Mouse (Mus musculus) embryonic facial prominence, embryonic 11.5 days (tissue): ENCODE data around the gene Sirpa. TPM values are rescaled to one million over a fixed set of nuclear protein-coding genes. Genes with fewer than 3 reads are reported as not detected.

Experiments
- ATAC-seq: fragments of 200-750 bp; cut with Nextera tagmentation; replicated peaks from 2 replicates; pipeline ENCODE4 v1.8.0; 2017; ENCODE audit warnings: low read depth; ENCODE audit not compliant: insufficient number of reproducible peaks, low FRiP score, low TSS enrichment
- DNase-seq: peaks from one replicate; pipeline ENCODE4 v3.0.0-alpha.2; 2015; ENCODE audit warnings: low spot score
- H3K27ac ChIP-seq: fragments of 300-500 bp; sonication (generic); replicated peaks from 2 replicates; pipeline ENCODE4 v1.5.1; 2014; ENCODE audit warnings: mild to moderate bottlenecking, low read depth, low read length, control low read depth
- H3K27me3 ChIP-seq: fragments of 300-500 bp; sonication (generic); 2 replicates; pipeline ENCODE4 v1.6.1; 2014; ENCODE audit warnings: mild to moderate bottlenecking, low read length, moderate library complexity, mixed read lengths; ENCODE audit not compliant: control insufficient read depth, insufficient read depth
- H3K36me3 ChIP-seq: fragments of 300-500 bp; sonication (generic); replicated peaks from 2 replicates; pipeline ENCODE4 v1.6.1; 2014; ENCODE audit warnings: low read depth, mild to moderate bottlenecking, low read length, moderate library complexity, mixed read lengths; ENCODE audit not compliant: control insufficient read depth, insufficient read depth
- H3K4me1 ChIP-seq: fragments of 300-500 bp; sonication (generic); 2 replicates; pipeline ENCODE4 v1.6.1; 2014; ENCODE audit warnings: low read length, mixed read lengths; ENCODE audit not compliant: control insufficient read depth, insufficient read depth
- H3K4me2 ChIP-seq: fragments of 300-500 bp; sonication (generic); 2 replicates; pipeline ENCODE4 v1.6.1; 2014; ENCODE audit warnings: low read depth, mild to moderate bottlenecking, control low read depth, low read length, moderate library complexity
- H3K4me3 ChIP-seq: fragments of 300-500 bp; sonication (generic); 2 replicates; pipeline ENCODE4 v1.5.1; 2014; ENCODE audit warnings: low read depth, low read length, control low read depth
- H3K9ac ChIP-seq: fragments of 300-500 bp; sonication (generic); replicated peaks from 2 replicates; pipeline ENCODE4 v1.6.1; 2014; ENCODE audit warnings: mild to moderate bottlenecking, control low read depth, low read length
- H3K9me3 ChIP-seq: fragments of 300-500 bp; sonication (generic); replicated peaks from 2 replicates; pipeline ENCODE4 v1.6.1; 2016; ENCODE audit warnings: mild to moderate bottlenecking, low read length, inconsistent platforms, mixed read lengths; ENCODE audit not compliant: control insufficient read depth
- WGBS: fragments of 180-500 bp; shearing (Covaris S2); extraction: QIAGEN DNeasy Blood & Tissue Kit; methylation state at CpG from one replicate; pipeline ENCODE4 v1.1.7; 2014; 5-methylcytosine and 5-hydroxymethylcytosine counted together
- polyA plus RNA-seq: library from polyadenylated mRNA; unstranded; fragments of >200 nt; fragmentation: Nextera tagmentation; extraction: Ambion mirVana; gene quantifications from 2 replicates; pipeline ENCODE4 v1.2.1, GENCODE M21; 2014

The Sirpa gene
- polyA plus RNA-seq, 1 experiment from 2014 or later, result 21.2 TPM

DNA sequence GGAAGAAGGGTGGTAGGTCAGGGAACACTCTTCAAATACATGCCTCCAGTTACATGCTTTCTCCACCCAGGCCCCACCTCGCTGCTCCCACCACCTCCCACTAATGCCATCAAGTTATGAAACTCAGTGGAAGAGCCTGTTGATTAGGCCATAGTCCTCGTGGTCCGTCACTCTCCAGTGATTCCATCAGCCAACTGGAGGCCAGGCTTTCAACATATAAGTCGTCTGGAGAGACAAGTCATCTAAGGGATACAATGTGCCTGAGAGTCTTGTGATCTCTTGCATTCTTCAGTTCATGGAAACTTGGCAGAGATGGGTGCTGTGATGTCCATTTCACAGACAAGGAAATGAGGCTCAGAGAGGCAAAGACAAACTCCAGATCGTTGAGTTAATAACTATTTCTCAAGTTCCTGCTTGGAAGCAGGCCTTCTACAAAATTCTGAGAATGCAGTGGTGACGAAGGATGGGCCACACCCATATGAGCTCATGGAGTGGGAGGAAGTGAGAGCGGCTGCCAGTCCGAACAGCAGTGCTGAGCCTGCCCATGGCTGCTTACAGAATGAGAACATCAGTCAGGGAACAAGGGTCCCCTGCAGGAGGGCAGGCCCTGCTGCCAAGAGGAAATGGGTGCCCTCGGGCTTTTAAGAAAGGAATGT lies 40.6 kb downstream of the Sirpa start:
- H3K27me3 ChIP-seq, result no peaks in the 10 kb centered on the region
- H3K4me2 ChIP-seq, result no peak overlapping the region
- WGBS, result 70% methylated on average over 9 of the region's 9 CpGs
- no peak overlapping the region for H3K27ac ChIP-seq
- H3K4me1 ChIP-seq, result no peaks in the 10 kb centered on the region
- DNase-seq (no peak), ATAC-seq (no peak)
- H3K9me3 ChIP-seq, result no peaks in the 10 kb centered on the region
- H3K9ac ChIP-seq, result no peak overlapping the region
- H3K36me3 ChIP-seq, result no peaks in the 10 kb centered on the region
- H3K4me3 ChIP-seq, result no peak overlapping the region

DNA sequence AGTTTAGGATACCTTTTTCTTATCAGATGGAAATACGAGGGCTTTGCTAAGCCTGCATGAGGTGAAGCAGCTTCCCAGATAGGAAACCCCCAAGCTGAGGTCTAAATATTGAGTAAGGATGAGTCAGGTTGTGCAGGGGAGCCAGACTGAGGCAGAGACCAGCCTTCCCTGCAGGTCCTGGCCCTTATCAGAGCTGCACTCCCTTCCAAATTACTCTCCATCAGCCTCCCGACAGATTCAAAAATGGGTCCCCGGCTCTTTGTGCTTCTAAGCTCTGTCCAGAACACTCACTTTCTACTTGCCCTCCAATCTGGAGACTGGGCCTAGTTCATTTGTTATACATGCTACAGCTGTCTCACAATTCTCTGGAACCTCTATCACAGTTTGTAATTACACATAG lies 41.3 kb downstream of the Sirpa start:
- no peak overlapping the region for H3K4me3 ChIP-seq
- H3K4me1 ChIP-seq, result no peaks in the 10 kb centered on the region
- ATAC-seq, result no peak
- no peaks in the 10 kb centered on the region for H3K36me3 ChIP-seq
- no peaks in the 10 kb centered on the region for H3K27me3 ChIP-seq
- no peak overlapping the region for H3K27ac ChIP-seq
- WGBS, result 84% methylated on average over 3 of the region's 3 CpGs
- H3K9ac ChIP-seq, result no peak overlapping the region
- no peak for DNase-seq
- H3K4me2 ChIP-seq, result no peak overlapping the region
- H3K9me3 ChIP-seq, result no peaks in the 10 kb centered on the region

DNA sequence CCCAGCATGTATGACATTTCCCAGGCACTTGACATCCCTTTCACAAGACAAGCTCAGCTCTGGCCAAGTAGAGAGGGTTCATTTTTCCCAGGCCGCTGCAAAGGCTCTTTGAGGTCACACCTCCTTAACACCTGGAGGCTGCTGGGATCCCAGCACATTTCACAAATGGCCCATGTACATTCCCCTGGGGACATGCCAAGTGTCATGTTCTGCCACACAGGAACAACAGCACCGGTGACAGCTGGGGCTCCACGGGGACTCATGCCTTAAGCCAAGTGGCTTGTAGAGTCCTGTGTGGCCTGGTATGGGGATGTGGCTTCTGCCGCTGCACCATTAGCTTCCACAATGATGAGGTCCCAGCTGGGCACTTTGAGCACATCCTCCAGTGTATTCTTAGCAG lies 60.0 kb downstream of the Sirpa start:
- no peaks in the 10 kb centered on the region for H3K27me3 ChIP-seq
- WGBS, result 70% methylated on average over 4 of the region's 4 CpGs
- no peaks in the 10 kb centered on the region for H3K4me1 ChIP-seq
- H3K9ac ChIP-seq, result no peak overlapping the region
- no peak; the same call in 1 of the 2 replicates for ATAC-seq
- no peak overlapping the region for H3K4me3 ChIP-seq
- H3K36me3 ChIP-seq, result no peaks in the 10 kb centered on the region
- H3K4me2 ChIP-seq, result no peak overlapping the region
- no peak for DNase-seq
- H3K27ac ChIP-seq, result no peak overlapping the region
- no peaks in the 10 kb centered on the region for H3K9me3 ChIP-seq

DNA sequence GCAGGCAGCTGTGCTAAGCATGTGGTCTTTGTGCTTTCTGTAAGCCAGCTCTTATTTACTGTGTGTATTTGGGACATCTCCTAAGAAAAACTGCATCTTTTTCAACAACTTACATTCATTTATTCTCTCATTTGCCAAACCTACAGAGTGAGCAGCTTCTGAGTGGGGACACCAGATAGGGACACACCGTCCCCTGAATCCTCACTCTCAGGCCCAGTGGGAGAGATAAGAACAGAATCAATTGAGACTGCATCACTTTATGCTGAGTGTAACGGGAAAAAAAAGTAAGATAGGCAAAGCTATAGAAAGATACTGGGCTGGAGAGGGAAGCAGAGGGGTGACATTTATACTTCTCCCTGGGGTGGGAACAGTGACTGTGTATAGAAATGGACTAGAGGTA lies 61.0 kb downstream of the Sirpa start:
- WGBS, result 92% methylated on average over 2 of the region's 2 CpGs
- Histone ChIP-seq H3K9ac (no peak overlapping the region), H3K4me1 (no peaks in the 10 kb centered on the region), H3K27ac (no peak overlapping the region), H3K9me3 (no peaks in the 10 kb centered on the region), H3K27me3 (no peaks in the 10 kb centered on the region), H3K4me3 (no peak overlapping the region), H3K36me3 (no peaks in the 10 kb centered on the region), H3K4me2 (no peak overlapping the region)
- DNase-seq (no peak), ATAC-seq (no peak)

DNA sequence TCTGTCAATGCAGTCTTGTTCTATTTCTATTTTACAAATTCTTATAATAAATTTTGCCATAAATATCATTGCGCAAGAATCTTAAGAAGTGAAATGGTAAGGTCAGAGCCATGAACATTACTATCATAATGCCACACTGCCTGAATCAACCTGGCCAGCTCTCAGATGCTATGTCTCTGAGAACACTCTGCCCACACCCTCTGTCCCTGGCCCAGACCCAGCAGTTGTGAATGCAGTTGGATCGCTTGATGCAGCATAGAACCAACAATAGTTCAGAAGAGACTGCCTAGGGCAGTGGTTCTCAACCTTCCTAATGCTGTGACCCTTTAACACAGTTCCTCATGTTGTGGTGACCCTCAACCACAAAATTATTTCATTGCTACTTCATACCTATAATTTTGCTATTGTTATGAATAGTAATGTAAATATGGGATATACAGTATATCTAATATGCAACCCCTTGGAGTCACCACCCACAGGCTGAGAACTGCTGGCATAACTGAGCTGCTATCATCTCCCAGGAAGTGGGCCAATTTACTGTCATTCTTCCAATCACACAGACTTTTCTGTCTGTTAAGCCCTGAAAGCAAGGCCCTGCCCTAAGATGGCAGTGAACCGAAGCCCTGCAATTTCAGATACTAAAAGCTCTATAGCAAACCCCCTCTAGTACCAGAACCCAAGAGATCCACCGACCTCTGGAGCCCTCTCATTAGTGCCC lies 61.8 kb downstream of the Sirpa start:
- Histone ChIP-seq H3K9me3 (no peaks in the 10 kb centered on the region), H3K27ac (no peak overlapping the region), H3K9ac (no peak overlapping the region), H3K27me3 (no peaks in the 10 kb centered on the region), H3K4me2 (no peak overlapping the region), H3K36me3 (no peaks in the 10 kb centered on the region), H3K4me1 (no peaks in the 10 kb centered on the region), H3K4me3 (no peak overlapping the region)
- DNase-seq (no peak), ATAC-seq (no peak)
- WGBS, result 85% methylated on average over 4 of the region's 4 CpGs

GRCm38 (mm10) chr2:129655033-129655432 lies 62.4 kb downstream of the Sirpa start:
- WGBS, result 93% methylated on average over 4 of the region's 4 CpGs
- Histone ChIP-seq H3K9ac (no peak overlapping the region), H3K27me3 (no peaks in the 10 kb centered on the region), H3K4me2 (no peak overlapping the region), H3K9me3 (no peaks in the 10 kb centered on the region), H3K4me1 (no peaks in the 10 kb centered on the region), H3K36me3 (no peaks in the 10 kb centered on the region), H3K4me3 (no peak overlapping the region), H3K27ac (no peak overlapping the region)
- ATAC-seq (no peak), DNase-seq (no peak)

- no peak overlapping the region for H3K4me2 ChIP-seq
- no peaks in the 10 kb centered on the region for H3K4me1 ChIP-seq
- ATAC-seq (no peak), DNase-seq (no peak)
- no peak overlapping the region for H3K27ac ChIP-seq
- no peaks in the 10 kb centered on the region for H3K9me3 ChIP-seq
- H3K36me3 ChIP-seq, result no peaks in the 10 kb centered on the region
- H3K4me3 ChIP-seq, result no peak overlapping the region
- H3K27me3 ChIP-seq, result no peaks in the 10 kb centered on the region
- 86% methylated on average over 4 of the region's 4 CpGs for WGBS
- H3K9ac ChIP-seq, result no peak overlapping the region
These were observed 66.2 kb downstream of the Sirpa start for GRCm38 (mm10) chr2:129658796-129659195.

DNA sequence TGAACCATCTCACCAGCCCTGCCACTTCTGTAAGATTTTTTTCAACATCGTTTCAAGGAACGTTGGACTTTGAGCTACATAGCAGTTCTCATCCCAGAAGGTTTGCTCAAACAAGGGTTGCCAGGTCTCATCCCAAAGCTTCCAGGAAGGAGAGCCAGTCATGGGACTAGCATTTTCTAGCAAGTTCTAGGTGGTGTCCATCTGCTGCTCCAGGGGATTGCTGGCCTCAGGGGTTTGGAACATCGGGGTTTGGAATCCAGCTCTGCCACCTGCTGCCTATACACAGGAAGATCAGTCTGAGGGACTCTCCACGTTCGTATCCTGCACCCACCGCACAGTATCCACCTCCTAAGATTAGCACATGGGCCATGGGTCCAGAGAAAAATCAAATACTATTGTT lies 67.4 kb downstream of the Sirpa start:
- ATAC-seq (no peak), DNase-seq (no peak)
- WGBS, result 71% methylated on average over 6 of the region's 6 CpGs

More for the DNA sequence above, 67.4 kb downstream of the Sirpa start:
- Histone ChIP-seq H3K4me3 (no peak overlapping the region), H3K27me3 (no peaks in the 10 kb centered on the region), H3K9me3 (no peaks in the 10 kb centered on the region), H3K4me2 (no peak overlapping the region), H3K9ac (no peak overlapping the region), H3K27ac (no peak overlapping the region), H3K4me1 (no peaks in the 10 kb centered on the region), H3K36me3 (no peaks in the 10 kb centered on the region)
